Mouse (Mus musculus) CH12.LX (cell line): ENCODE results near the gene Ppt1. TPM values are rescaled to one million over a fixed set of nuclear protein-coding genes. Genes with fewer than 3 reads are reported as not detected.
"Not testable (repeated sequence)": the region's sequence is repeated elsewhere in the genome, so short reads cannot be mapped to it uniquely, and the experiment has no call there.

Experiments
- DNase-seq: peaks from one replicate; pipeline ENCODE4 v3.0.0-alpha.2; 2013; ENCODE audit errors: extremely low read depth
- H3K27ac ChIP-seq: 2 replicates; pipeline ENCODE4 v1.5.1; 2012; ENCODE audit warnings: low read depth, mild to moderate bottlenecking, control low read depth, moderate library complexity; ENCODE audit not compliant: insufficient read depth
- H3K27me3 ChIP-seq: replicated peaks from 2 replicates; pipeline ENCODE3; 2012; ENCODE audit warnings: inconsistent platforms
- H3K36me3 ChIP-seq, 2 experiments: replicated peaks in 1 of 2; 2 replicates each; pipeline versions ENCODE3 to v1.6.1; 2012; ENCODE audit warnings: inconsistent platforms in 1 of 2, low read length in 1 of 2, mild to moderate bottlenecking in 1 of 2, mixed read lengths in 1 of 2, moderate library complexity in 1 of 2; ENCODE audit not compliant: control insufficient read depth in 1 of 2, insufficient read depth in 1 of 2
- H3K4me1 ChIP-seq, 2 experiments: 2 replicates each; pipeline ENCODE4 v1.6.1; 2012; ENCODE audit warnings: inconsistent platforms in 1 of 2, moderate library complexity in 1 of 2; ENCODE audit not compliant: insufficient read depth in 2 of 2, control insufficient read depth in 1 of 2
- H3K4me2 ChIP-seq: 2 replicates; pipeline ENCODE4 v1.6.1; 2012; ENCODE audit warnings: low read depth, mild to moderate bottlenecking, control low read depth; ENCODE audit not compliant: poor library complexity, insufficient read depth, severe bottlenecking
- H3K4me3 ChIP-seq, 3 experiments: fragments of 150-350 bp in 1 of 3; sonication (generic) in 1 of 3; replicated peaks in 1 of 3; 2 replicates each; pipeline versions ENCODE3 to v1.5.1; 2011 to 2012; ENCODE audit warnings: low read depth in 2 of 3, low read length in 2 of 3, mild to moderate bottlenecking in 2 of 3, moderate library complexity in 2 of 3, control low read depth in 1 of 3, improper control_type of control experiment in 1 of 3, inconsistent platforms in 1 of 3, mixed read lengths in 1 of 3; ENCODE audit not compliant: poor library complexity in 1 of 3
- H3K79me2 ChIP-seq: replicated peaks from 2 replicates; pipeline ENCODE4 v1.6.1; 2012; ENCODE audit warnings: mild to moderate bottlenecking, moderate library complexity; ENCODE audit not compliant: control insufficient read depth, poor library complexity, insufficient read depth, severe bottlenecking; ENCODE audit errors: extremely low read depth
- H3K9ac ChIP-seq: 2 replicates; pipeline ENCODE4 v1.6.1; 2012; ENCODE audit warnings: low read depth, mild to moderate bottlenecking, control low read depth, moderate library complexity; ENCODE audit not compliant: insufficient read depth
- H3K9me3 ChIP-seq: replicated peaks from 2 replicates; pipeline ENCODE3; 2012; ENCODE audit warnings: low read length, inconsistent platforms, mixed read lengths
- BHLHE40 ChIP-seq: IDR thresholded peaks from 2 replicates; pipeline ENCODE4 v1.6.1; 2011; ENCODE audit warnings: mild to moderate bottlenecking, low read depth, low read length, improper control_type of control experiment
- CHD1 ChIP-seq: IDR thresholded peaks from 2 replicates; pipeline ENCODE4 v1.6.1; 2012; ENCODE audit warnings: low read depth, low read length, improper control_type of control experiment, inconsistent platforms
- CHD2 ChIP-seq: IDR thresholded peaks from 2 replicates; pipeline ENCODE4 v1.6.1; 2011; ENCODE audit warnings: low read length, improper control_type of control experiment
- EP300 ChIP-seq: IDR thresholded peaks from 2 replicates; pipeline ENCODE4 v1.6.1; 2011; ENCODE audit warnings: low read length, improper control_type of control experiment
- GABPA ChIP-seq: IDR thresholded peaks from 2 replicates; pipeline ENCODE4 v1.6.1; 2012; ENCODE audit warnings: low read depth, low read length, improper control_type of control experiment, inconsistent platforms; ENCODE audit not compliant: insufficient replicate concordance
- HCFC1 ChIP-seq: IDR thresholded peaks from 2 replicates; pipeline ENCODE4 v1.6.1; 2012; ENCODE audit warnings: low read depth, mild to moderate bottlenecking, inconsistent platforms, low read length, improper control_type of control experiment
- JUN ChIP-seq: IDR thresholded peaks from 2 replicates; pipeline ENCODE4 v1.6.1; 2011; ENCODE audit warnings: low read depth, mild to moderate bottlenecking, low read length, improper control_type of control experiment, moderate library complexity; ENCODE audit not compliant: insufficient read depth
- JUND ChIP-seq: conservative IDR thresholded peaks from 2 replicates; pipeline ENCODE4 v1.6.1; 2011; ENCODE audit warnings: low read depth, low read length, improper control_type of control experiment
- KAT2A ChIP-seq: IDR thresholded peaks from 2 replicates; pipeline ENCODE4 v1.6.1; 2012; ENCODE audit warnings: low read length, improper control_type of control experiment, inconsistent platforms; ENCODE audit not compliant: insufficient replicate concordance
- MAX ChIP-seq: IDR thresholded peaks from 2 replicates; pipeline ENCODE4 v1.6.1; 2011; ENCODE audit warnings: low read length, improper control_type of control experiment
- MXI1 ChIP-seq: IDR thresholded peaks from 2 replicates; pipeline ENCODE4 v1.6.1; 2011; ENCODE audit warnings: mild to moderate bottlenecking, low read depth, low read length, improper control_type of control experiment
- NELFE ChIP-seq: IDR thresholded peaks from 2 replicates; pipeline ENCODE4 v1.6.1; 2011; ENCODE audit warnings: low read depth, low read length, improper control_type of control experiment
- NRF1 ChIP-seq: IDR thresholded peaks from 2 replicates; pipeline ENCODE4 v1.6.1; 2014; ENCODE audit warnings: low read depth, mild to moderate bottlenecking, inconsistent platforms, low read length, improper control_type of control experiment, moderate library complexity
- PAX5 ChIP-seq: IDR thresholded peaks from 2 replicates; pipeline ENCODE4 v1.6.1; 2012; ENCODE audit warnings: low read length, inconsistent platforms, mixed read lengths
- POLR2A ChIP-seq: IDR thresholded peaks from 2 replicates; pipeline ENCODE4 v1.6.1; 2011; ENCODE audit warnings: low read depth, mild to moderate bottlenecking, improper control_type of control experiment, low read length
- POLR2AphosphoS2 ChIP-seq: IDR thresholded peaks from 2 replicates; pipeline ENCODE4 v1.6.1; 2011; ENCODE audit warnings: low read depth, low read length, improper control_type of control experiment
- SIN3A ChIP-seq: IDR thresholded peaks from 2 replicates; pipeline ENCODE4 v1.6.1; 2012; ENCODE audit warnings: low read length, improper control_type of control experiment, inconsistent platforms
- TBP ChIP-seq: conservative IDR thresholded peaks from 2 replicates; pipeline ENCODE4 v1.6.1; 2011; ENCODE audit warnings: low read depth, low read length, improper control_type of control experiment
- USF1 ChIP-seq: IDR thresholded peaks from 2 replicates; pipeline ENCODE4 v1.6.1; 2014; ENCODE audit warnings: low read depth, mild to moderate bottlenecking, inconsistent platforms, low read length, improper control_type of control experiment
- ZKSCAN1 ChIP-seq: IDR thresholded peaks from 2 replicates; pipeline ENCODE4 v1.6.1; 2012; ENCODE audit warnings: low read depth, inconsistent platforms, low read length, improper control_type of control experiment, borderline replicate concordance
- ZNF384 ChIP-seq: IDR thresholded peaks from 2 replicates; pipeline ENCODE4 v1.6.1; 2012; ENCODE audit warnings: low read depth, low read length, improper control_type of control experiment, inconsistent platforms
- dilution Hi-C: fragments of 300-500 bp; cut with MboI; formaldehyde crosslinking; loops from 2 replicates; pipeline ENCODE4 v1.14.3; 2020; ENCODE audit warnings: low sequenced_read_pairs; ENCODE audit not compliant: extremely low pct_unique_long_range_greater_than_20kb, extremely low pct_ligation_motif_present
- in situ Hi-C: fragments of 300-500 bp; cut with MboI; formaldehyde crosslinking; loops from 3 replicates; pipeline ENCODE4 v1.14.3; 2019; ENCODE audit warnings: low sequenced_read_pairs, low pct_ligation_motif_present, low pct_unique_long_range_greater_than_20kb, mixed read lengths
- polyA plus RNA-seq: library from polyadenylated mRNA; unstranded; fragments of >175 nt; gene quantifications from 2 replicates; pipeline ENCODE4 v1.2.1, GENCODE M21; 2012; ENCODE audit warnings: low read depth; ENCODE audit not compliant: insufficient read length
- total RNA-seq, 2 experiments: library from RNA; depleted of rRNA; stranded (reverse); fragments of 300-350 nt in 1 of 2; fragments of >200 nt in 1 of 2; gene quantifications; 2 replicates each; pipeline ENCODE4 v1.2.3; 2012 to 2014

Gene Ppt1
- total and polyA plus RNA-seq, 3 experiments = 23.8 to 30.7 (median 23.9) TPM

DNA sequence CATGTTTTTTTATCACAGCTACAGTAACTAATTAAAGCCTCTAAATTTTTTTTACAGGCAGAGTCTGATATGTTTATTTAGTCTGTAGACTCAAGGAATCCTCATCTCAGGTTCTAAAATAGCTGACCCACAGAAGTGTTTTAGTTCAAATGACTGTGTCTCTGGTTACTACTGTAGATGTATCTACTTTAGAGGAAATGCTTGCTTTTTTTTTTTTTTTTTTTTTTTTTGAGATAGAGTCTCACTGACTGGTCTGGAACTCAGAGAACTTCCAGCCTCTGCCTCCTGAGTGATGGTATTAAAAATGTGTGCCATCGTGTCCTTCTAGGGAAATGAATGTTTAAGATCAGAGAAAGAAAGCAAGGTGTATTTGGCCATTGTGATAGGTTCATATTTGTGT lies 19.8 kb upstream of the Ppt1 start:
- Histone ChIP-seq H3K4me2 (no peak overlapping the region; the same call in 1 of the 2 replicates), H3K27me3 (peaks cover 12% of the 10 kb centered on the region), H3K9ac (no peak overlapping the region), H3K4me3 (no peak overlapping the region), H3K36me3 (no peaks in the 10 kb centered on the region), H3K27ac (no peak overlapping the region), H3K4me1 (no peaks in the 10 kb centered on the region), H3K79me2 (no peaks in the 10 kb centered on the region), H3K9me3 (no peaks in the 10 kb centered on the region)
- no peak for TF ChIP-seq NRF1
- peak; percentile 58 for TF ChIP-seq ZNF384
- DNase-seq = no peak
- dilution Hi-C loops (no loop called here), in situ Hi-C loops (no loop called here)

DNA sequence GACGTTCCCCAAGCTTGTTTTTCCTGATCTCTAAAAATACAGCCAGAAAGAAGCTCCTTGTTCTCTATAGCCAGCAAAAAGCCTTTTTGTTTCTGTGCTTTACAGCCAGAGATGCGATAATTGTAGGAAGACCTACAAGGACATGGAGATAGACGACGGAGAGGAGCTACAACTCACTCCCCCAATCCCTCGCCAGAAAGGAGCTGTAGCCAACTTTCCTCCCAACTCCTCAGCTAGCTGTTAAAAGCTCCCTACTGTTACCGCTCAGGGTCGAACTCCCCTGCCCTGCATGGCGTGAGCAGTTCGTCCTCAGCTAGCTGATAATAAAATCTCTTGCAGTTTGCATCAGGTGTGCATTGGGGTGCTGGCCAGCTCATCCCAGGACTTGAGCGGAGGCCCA lies 15.1 kb upstream of the Ppt1 start:
- H3K36me3 ChIP-seq, H3K9me3 ChIP-seq, H3K27ac ChIP-seq, H3K9ac ChIP-seq, DNase-seq, dilution Hi-C loops, H3K4me2 ChIP-seq, in situ Hi-C loops, H3K4me3 ChIP-seq, H3K4me1 ChIP-seq, H3K79me2 ChIP-seq: not testable (repeated sequence)
- H3K27me3 ChIP-seq = peaks cover 15% of the 10 kb centered on the region

DNA sequence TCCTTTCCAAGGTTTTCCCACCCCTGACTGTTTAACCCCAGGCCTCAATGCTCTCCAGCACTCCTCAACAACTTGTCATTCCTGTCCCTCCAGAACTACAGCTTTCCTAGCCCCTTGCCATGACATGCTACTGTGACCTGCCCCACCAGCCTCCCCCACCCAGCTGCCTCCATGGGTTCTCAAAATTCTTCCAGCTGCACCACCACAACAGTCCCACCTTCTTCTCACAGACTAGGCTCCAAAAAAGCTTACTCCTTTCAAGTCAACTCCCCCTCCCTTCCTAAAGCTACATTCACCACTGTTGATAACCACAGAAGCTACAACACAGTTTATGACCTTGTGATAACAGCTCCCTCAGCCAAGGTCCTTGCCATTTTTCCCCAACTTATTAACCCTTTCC lies 8.4 kb upstream of the Ppt1 start:
- in situ Hi-C loops = no loop called here
- Histone ChIP-seq H3K4me2 (no peak overlapping the region), H3K9me3 (no peaks in the 10 kb centered on the region), H3K36me3 (no peaks in the 10 kb centered on the region), H3K27me3 (no peaks in the 10 kb centered on the region), H3K9ac (no peak overlapping the region), H3K27ac (no peak overlapping the region), H3K4me3 (no peak overlapping the region), H3K4me1 (peaks cover 0 to 2% of the 10 kb centered on the region in 2 experiments; a peak in 1 of 4 replicates), H3K79me2 (no peaks in the 10 kb centered on the region)
- DNase-seq = no peak
- dilution Hi-C loops = no loop called here
- no peak for TF ChIP-seq POLR2A
- TF ChIP-seq PAX5 = no peak
- no peak for TF ChIP-seq BHLHE40
- no peak for TF ChIP-seq TBP
- TF ChIP-seq GABPA = no peak
- TF ChIP-seq HCFC1 = no peak
- no peak for TF ChIP-seq CHD2
- no peak for TF ChIP-seq CHD1
- no peak for TF ChIP-seq ZKSCAN1
- TF ChIP-seq JUND = no peak
- TF ChIP-seq NRF1 = no peak
- TF ChIP-seq KAT2A = no peak
- no peak for TF ChIP-seq EP300
- TF ChIP-seq SIN3A = no peak
- no peak for TF ChIP-seq JUN
- no peak for TF ChIP-seq USF1
- TF ChIP-seq NELFE = no peak
- TF ChIP-seq MAX = no peak
- TF ChIP-seq MXI1 = no peak
- no peak for TF ChIP-seq POLR2AphosphoS2
